Mouse (Mus musculus): ENCODE data around the gene Zfp988.
A peak's percentile ranks its signal among the peaks of the same experiment; 100 is the strongest.
"Not testable (repeated sequence)": the region's sequence is repeated elsewhere in the genome, so short reads cannot be mapped to it uniquely, and the experiment has no call there.

Gene Zfp988

DNA sequence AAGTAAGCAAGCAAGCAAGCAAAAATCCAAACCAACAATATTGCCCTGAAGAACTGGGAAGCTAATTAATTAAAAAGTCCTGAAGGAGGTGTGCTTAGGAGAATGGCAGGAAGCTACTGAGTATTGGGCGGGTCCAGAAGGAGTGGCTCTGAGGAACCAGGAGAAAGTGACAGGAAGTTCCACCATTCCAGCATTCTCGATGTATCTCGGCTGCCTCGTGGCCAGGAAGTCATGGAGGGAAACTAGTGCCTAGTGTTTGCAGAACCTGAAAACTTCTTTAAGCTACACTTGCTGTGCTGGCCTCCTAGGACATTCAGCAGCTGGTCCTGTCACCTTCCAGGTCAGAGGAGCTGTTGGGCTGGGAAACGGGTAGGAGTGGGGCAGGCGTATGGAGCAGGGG lies at the start of gene Zfp988:
Gene Zfp988, plus strand, starts transcription at position 239 of the 400 bp plus-strand sequence.
- DNase-seq (ENCODE audit: low read depth, low spot score), result peak; percentile 2

GRCm38 (mm10) chr4:147262708-147263107 lies 42.8 kb upstream of the Zfp988 start:
- DNase-seq (ENCODE audit: low read depth, low spot score), result not testable (repeated sequence)

DNA sequence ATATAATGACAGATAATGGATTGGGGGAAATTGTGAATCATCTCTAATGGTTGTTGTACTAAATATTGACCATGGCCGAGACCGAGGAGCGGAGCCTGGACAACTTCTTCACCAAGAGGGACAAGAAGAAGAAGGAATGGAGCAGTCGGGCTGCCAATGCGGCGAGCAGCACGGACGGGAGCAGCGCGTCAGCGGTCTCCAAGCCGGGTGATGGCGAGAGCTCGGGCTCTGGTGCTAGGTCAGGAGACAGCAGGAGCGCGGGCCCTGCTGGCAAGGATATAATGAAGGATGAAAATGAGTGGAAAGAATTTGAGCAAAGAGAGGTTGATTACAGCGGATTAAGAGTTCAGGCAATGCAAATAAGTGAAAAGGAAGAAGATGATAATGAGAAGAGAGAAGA lies 38.2 kb upstream of the Zfp988 start:
- DNase-seq (ENCODE audit: low read depth, low spot score), result not testable (repeated sequence)

- DNase-seq (ENCODE audit: low read depth, low spot score), result not testable (repeated sequence)
Measured at GRCm38 (mm10) chr4:147268735-147269134, 36.7 kb upstream of the Zfp988 start.

- not testable (repeated sequence) for DNase-seq (ENCODE audit: low read depth, low spot score)
Measured at GRCm38 (mm10) chr4:147270026-147270425, 35.4 kb upstream of the Zfp988 start.

- DNase-seq (ENCODE audit: low read depth, low spot score), result not testable (repeated sequence)
Measured at GRCm38 (mm10) chr4:147271601-147272000, 33.9 kb upstream of the Zfp988 start.

GRCm38 (mm10) chr4:147275021-147275772 lies 30.3 kb upstream of the Zfp988 start:
- not testable (repeated sequence) for DNase-seq (ENCODE audit: low read depth, low spot score)

- not testable (repeated sequence) for DNase-seq (ENCODE audit: low read depth, low spot score)
Measured at GRCm38 (mm10) chr4:147275773-147276140, 29.7 kb upstream of the Zfp988 start.

GRCm38 (mm10) chr4:147280406-147280805 lies 25.1 kb upstream of the Zfp988 start:
- DNase-seq (ENCODE audit: low read depth, low spot score), result not testable (repeated sequence)

DNA sequence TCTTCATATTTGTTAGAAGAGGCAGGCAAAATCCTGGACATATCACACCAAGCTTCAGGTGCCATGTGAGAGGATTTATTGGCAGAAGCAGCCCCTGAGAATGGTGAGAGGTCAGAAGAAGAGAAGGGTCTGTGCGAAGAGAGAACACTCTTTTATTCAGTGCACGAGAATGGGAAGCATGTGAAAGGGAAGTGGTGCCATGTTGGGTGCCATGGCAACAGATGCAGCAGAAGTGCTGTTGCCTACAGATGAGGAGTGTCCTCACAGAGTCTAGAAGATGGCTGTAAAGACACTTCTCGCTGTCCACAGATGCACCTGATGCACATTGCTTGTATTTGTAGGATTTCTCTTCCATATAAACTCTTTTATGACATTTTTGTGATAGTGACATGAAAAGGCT lies 6.9 kb upstream of the Zfp988 start:
- not testable (repeated sequence) for DNase-seq (ENCODE audit: low read depth, low spot score)

- DNase-seq (ENCODE audit: low read depth, low spot score), result not testable (repeated sequence)
Measured at GRCm38 (mm10) chr4:147302375-147302774, 3.1 kb upstream of the Zfp988 start.

GRCm38 (mm10) chr4:147335036-147335690 lies 29.7 kb downstream of the Zfp988 start:
- DNase-seq (ENCODE audit: low read depth, low spot score), result not testable (repeated sequence)

- DNase-seq (ENCODE audit: low read depth, low spot score), result not testable (repeated sequence)
Measured at GRCm38 (mm10) chr4:147335691-147336367, 30.4 kb downstream of the Zfp988 start.

DNA sequence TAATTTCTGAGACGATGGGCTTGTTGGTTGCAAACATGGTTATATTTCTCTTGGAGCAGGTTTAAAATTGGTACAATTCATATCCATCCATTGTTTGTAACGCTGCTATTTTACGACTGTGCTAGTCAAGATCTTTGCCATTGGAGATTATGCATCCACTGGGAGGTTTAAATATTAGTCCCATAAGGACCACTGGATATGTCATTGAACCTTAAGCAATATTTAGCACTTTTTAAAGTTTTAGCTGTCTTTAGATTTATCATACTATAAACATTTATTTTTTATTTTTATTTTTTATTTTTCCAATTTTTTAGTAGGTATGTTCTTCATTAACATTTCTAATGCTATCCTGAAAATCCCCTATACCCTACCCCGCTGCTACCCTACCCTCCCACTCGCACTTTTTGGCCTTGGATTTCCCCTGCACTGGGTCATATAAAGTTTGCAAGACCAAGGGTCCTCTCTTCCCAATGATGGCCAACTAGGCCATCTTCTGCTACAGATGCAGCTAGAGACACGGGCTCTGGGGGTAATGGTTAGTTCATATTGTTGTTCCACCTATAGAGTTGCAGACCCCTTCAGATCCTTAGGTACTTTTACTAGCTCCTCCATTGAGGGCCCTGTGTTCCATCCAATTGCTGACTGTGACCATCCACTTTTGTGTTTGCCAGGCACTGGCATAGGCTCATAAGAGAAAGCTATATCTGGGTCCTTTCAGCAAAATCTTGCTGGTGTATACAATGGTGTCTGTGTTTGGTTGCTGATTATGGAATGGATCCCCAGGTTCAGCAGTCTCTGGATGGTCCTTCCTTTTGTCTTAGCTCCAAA lies 31.1 kb downstream of the Zfp988 start:
- not testable (repeated sequence) for DNase-seq (ENCODE audit: low read depth, low spot score)

DNA sequence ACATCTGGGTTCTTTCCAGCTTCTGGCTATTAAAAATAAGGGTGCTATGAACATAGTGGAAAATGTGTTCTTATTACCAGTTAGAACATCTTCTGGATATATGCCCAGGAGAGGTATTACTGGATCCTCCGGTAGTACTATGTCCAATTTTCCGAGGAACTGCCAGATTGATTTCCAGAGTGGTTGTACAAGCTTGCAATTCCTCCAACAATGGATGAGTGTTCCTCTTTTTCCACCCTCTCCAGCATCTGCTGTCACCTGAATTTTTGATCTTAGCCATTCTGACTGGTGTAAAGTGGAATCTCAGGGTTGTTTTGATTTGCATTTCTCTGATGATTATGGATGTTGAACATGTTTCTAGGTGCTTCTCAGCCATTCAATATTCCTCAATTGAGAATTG lies 32.0 kb downstream of the Zfp988 start:
- DNase-seq (ENCODE audit: low read depth, low spot score), result not testable (repeated sequence)

DNA sequence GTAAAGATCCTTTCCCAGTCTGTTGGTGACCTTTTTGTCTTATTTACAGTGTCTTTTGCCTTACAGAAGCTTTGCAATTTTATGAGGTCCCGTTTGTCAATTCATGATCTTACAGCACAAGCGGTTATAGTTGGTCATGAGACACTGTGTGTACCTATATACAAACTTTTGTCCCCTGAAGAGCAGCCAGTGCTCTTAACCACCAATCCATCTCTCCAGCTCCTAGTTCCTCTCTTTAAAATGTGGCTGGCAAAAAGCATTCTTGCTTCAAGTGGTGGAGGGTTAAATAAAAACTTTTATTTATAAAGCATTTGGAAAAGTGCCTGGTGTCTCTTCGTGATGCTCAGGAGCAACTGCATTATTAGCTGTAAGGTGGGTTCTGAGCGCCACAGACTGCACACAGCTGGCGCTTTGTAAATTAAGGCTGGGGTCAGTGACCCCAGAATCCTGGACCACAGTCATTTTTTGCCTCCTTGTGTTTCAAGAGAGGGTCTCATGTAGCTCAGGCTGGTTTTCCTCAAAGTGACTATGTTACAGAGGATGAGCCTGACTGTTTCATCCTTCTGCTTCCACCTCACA lies 32.6 kb downstream of the Zfp988 start:
- no peak for DNase-seq (ENCODE audit: low read depth, low spot score)

DNA sequence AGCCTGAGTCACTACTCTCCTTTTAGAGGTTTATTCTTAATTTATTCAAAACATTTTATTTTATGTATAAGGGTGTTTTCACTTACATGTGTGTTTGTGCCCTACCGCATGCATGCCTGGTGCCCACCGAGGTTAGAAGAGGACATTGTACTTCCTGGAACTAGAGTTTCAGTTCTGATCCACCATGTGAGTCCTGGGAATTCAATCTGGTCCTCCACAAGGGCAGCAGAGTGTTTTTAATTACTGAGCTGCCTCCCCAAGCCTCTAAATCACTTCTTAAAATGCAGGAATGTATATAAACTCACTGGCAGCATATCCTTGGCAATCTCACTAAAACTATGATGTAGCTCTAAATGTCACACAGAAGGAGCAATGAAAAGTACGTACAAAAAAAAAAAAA lies 33.2 kb downstream of the Zfp988 start:
- DNase-seq (ENCODE audit: low read depth, low spot score), result not testable (repeated sequence)

DNA sequence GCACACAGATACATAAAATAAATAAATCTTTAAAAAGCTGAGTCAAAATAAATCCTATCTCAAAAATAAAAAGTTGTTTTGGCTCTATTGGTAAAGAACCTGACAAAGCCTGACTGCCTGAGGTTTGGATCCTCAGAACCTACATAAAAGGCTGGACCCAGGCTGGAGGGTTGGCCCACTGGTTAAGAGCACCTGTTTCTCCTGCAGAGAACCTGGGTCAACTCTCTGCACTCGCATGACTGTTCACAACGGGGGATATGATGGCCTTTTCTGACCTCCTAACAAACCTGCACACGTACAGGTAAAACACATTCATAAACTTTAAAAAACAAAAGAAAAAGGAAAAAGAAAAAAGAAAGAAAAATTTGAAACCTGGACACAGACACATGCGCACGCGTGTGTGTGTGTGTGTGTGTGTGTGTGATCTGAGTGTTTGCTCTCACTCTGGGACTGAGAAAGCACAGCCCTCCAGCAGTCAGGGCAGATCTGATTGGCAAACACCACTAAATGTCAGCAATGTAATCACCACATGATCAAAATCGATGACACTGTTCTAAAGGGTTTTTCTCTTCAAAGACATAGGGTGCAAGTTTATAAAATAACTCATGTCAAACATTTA lies 34.2 kb downstream of the Zfp988 start:
- not testable (repeated sequence) for DNase-seq (ENCODE audit: low read depth, low spot score)

GRCm38 (mm10) chr4:147340236-147340635 lies 34.8 kb downstream of the Zfp988 start:
- not testable (repeated sequence) for DNase-seq (ENCODE audit: low read depth, low spot score)

GRCm38 (mm10) chr4:147340876-147341275 lies 35.4 kb downstream of the Zfp988 start:
- DNase-seq (ENCODE audit: low read depth, low spot score), result not testable (repeated sequence)

All from CD4-positive helper T cell, adult 2 months (primary cell).